Mouse (Mus musculus): ENCODE measurements around the gene Dmd.

DNA sequence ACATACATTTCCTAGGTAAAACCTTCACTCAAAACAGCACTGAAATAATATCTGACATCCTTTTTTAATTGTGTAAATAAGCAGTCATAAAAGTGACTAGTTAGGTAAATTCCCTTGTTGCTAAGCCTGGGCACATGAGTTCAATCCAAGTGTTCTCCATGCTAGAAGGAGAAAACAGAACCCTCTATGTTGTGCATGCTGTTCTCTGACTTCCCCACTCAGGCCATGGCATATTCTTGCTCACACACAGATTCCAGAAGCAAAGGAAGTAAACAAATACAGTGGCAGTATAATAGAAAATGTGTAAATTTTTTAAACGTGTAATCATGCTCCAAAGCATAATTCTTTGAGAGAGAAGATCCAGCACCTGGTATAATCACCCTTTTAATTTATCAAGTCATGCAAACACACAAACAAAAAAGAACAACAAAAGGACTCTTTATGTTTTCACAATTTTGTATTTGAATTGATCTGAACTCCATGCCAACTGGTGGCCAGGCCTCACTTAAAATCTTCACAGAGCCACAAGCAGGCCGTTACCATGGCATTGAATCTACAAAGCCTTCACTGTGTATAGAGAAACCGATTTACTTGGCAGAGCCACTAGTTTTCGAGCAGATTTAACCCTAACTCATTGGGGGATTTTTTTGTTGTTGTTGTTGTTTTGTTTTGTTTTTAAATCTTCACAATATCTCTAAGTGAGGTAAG, 797.8 kb downstream of the Dmd start:
- no peak for TF ChIP-seq CTCF (IDR thresholded peaks at IDR 0.05; ENCODE audit: low read depth)
- TF ChIP-seq EP300 (IDR thresholded peaks at IDR 0.05; ENCODE audit: low read depth) = no peak
